Comparison of ENCODE assay signal across 8 mouse cellular contexts in the genomic region with DNA sequence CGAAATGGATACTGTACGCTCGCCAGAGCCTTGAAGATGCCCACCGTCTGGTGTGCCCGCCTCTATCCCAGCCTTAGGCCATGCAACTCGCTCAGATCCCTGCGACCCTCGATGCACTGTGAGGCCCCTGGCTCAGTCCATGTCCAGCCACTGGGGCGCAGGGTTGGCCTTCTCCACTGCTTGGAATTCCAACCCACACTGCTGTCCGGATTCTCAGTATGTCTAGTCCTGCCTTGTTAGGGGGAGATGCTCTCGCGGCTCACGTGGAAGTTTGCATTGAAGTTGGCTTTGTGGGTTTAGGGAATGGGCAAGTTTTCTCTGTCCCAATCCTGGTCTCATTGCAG. TPM values are rescaled to one million over a fixed set of nuclear protein-coding genes. Genes with fewer than 3 reads are reported as not detected.
DNase-seq lines count a peak whose midpoint lies in the region; ATAC-seq and TF ChIP-seq lines count a peak whose summit lies in the region.

No protein-coding gene starts in this region.

- WGBS in lung, embryonic 16.5 days, result 2% methylated on average over 13 of the region's 13 CpGs
- 1% methylated on average over 13 of the region's 13 CpGs for WGBS in forebrain, embryonic 11.5 days
- 1% methylated on average over 13 of the region's 13 CpGs for WGBS in limb, embryonic 13.5 days
- 4% methylated on average over 13 of the region's 13 CpGs for WGBS in small intestine, adult 2 months

- H3K36me3 ChIP-seq in lung, embryonic 16.5 days (ENCODE audit: control insufficient read depth, insufficient read depth, low read length), result no peaks in the 10 kb centered on the region
- H3K36me3 ChIP-seq in forebrain, embryonic 11.5 days (ENCODE audit: control insufficient read depth, insufficient read depth, low read length), result no peaks in the 10 kb centered on the region
- no peaks in the 10 kb centered on the region for H3K36me3 ChIP-seq in limb, embryonic 13.5 days
- no peaks in the 10 kb centered on the region for H3K36me3 ChIP-seq in small intestine, adult 2 months (ENCODE audit: control insufficient read depth, insufficient read depth, low read length)

- TF ChIP-seq POLR2A in small intestine, adult 2 months (IDR thresholded peaks at IDR 0.05; ENCODE audit: low read depth, low read length), result no peak

- no peak for TF ChIP-seq CTCF in small intestine, adult 2 months (IDR thresholded peaks at IDR 0.05; ENCODE audit: extremely low read depth, insufficient read length, insufficient replicate concordance, low read depth, low read length)

- peaks cover 6% of the 10 kb centered on the region for H3K4me1 ChIP-seq in lung, embryonic 16.5 days (replicated peaks; ENCODE audit: control insufficient read depth, insufficient read depth, low read length)
- peaks cover 13% of the 10 kb centered on the region for H3K4me1 ChIP-seq in forebrain, embryonic 11.5 days (replicated peaks; ENCODE audit: control insufficient read depth, insufficient read depth, low read length)
- peaks cover 18% of the 10 kb centered on the region for H3K4me1 ChIP-seq in limb, embryonic 13.5 days
- peaks cover 3% of the 10 kb centered on the region; the same call in 1 of the 2 replicates for H3K4me1 ChIP-seq in small intestine, adult 2 months (ENCODE audit: control insufficient read depth, insufficient read depth, insufficient read length, low read length)

- peaks cover 3% of the 10 kb centered on the region; the same call in 1 of the 2 replicates for H3K27me3 ChIP-seq in lung, embryonic 16.5 days (ENCODE audit: control insufficient read depth, insufficient read depth, low read depth, low read length)
- peaks cover 8% of the 10 kb centered on the region; the same call in 1 of the 2 replicates for H3K27me3 ChIP-seq in forebrain, embryonic 11.5 days (ENCODE audit: control insufficient read depth, insufficient read depth, low read length)
- H3K27me3 ChIP-seq in limb, embryonic 13.5 days, result peaks cover 30% of the 10 kb centered on the region
- no peaks in the 10 kb centered on the region for H3K27me3 ChIP-seq in small intestine, adult 2 months (ENCODE audit: control insufficient read depth, insufficient read depth, low read length)

- DNase-seq in lung, postnatal 14 days, result no peak
- DNase-seq in forebrain, embryonic 11.5 days (ENCODE audit: low spot score), result no peak
- no peak for DNase-seq in left cerebral cortex, postnatal 4 days
- no peak for DNase-seq in left cerebral cortex, postnatal 14 days (ENCODE audit: low spot score in 2 of 2)
- DNase-seq in left cerebral cortex, adult 8-10 months (ENCODE audit: low spot score in 2 of 2), result no peak

- peak overlapping the region; percentile 84 for H3K9ac ChIP-seq in lung, embryonic 16.5 days (ENCODE audit: low read length)
- peak overlapping the region; percentile 90 for H3K9ac ChIP-seq in forebrain, embryonic 11.5 days (ENCODE audit: low read length)
- H3K9ac ChIP-seq in limb, embryonic 13.5 days, result peak overlapping the region; percentile 80

- H3K4me2 ChIP-seq in lung, embryonic 16.5 days (ENCODE audit: low read depth, low read length), result peak overlapping the region; percentile 90
- H3K4me2 ChIP-seq in forebrain, embryonic 11.5 days (ENCODE audit: low read depth, low read length, severe bottlenecking), result peak overlapping the region; percentile 81
- peak overlapping the region; percentile 83 for H3K4me2 ChIP-seq in limb, embryonic 13.5 days (replicated peaks)

- H3K9me3 ChIP-seq in lung, embryonic 16.5 days (ENCODE audit: control insufficient read depth, low read length), result no peaks in the 10 kb centered on the region
- H3K9me3 ChIP-seq in forebrain, embryonic 11.5 days (ENCODE audit: control insufficient read depth, low read length), result no peaks in the 10 kb centered on the region
- no peaks in the 10 kb centered on the region for H3K9me3 ChIP-seq in limb, embryonic 13.5 days

- peak overlapping the region; percentile 20; the same call in 1 of the 2 replicates for H3K27ac ChIP-seq in lung, embryonic 16.5 days (ENCODE audit: low read length)
- peak overlapping the region; percentile 62; the same call in 1 of the 2 replicates for H3K27ac ChIP-seq in forebrain, embryonic 11.5 days (ENCODE audit: low read depth, low read length)
- H3K27ac ChIP-seq in limb, embryonic 13.5 days, result 0 out of 2 replicates have a peak overlapping the region, but pooled peaks have one; percentile 39
- H3K27ac ChIP-seq in small intestine, adult 2 months (ENCODE audit: insufficient read depth, low read depth, low read length), result no peak overlapping the region

- peak; percentile 17 for ATAC-seq in lung, embryonic 16.5 days (ENCODE audit: low read depth)
- peak; percentile 28 for ATAC-seq in forebrain, embryonic 11.5 days (replicated peaks; ENCODE audit: low FRiP score)
- peak; percentile 10; the same call in 1 of the 2 replicates for ATAC-seq in limb, embryonic 13.5 days (ENCODE audit: low FRiP score, low read depth)

- peak overlapping the region; percentile 84 for H3K4me3 ChIP-seq in lung, embryonic 16.5 days (ENCODE audit: low read length)
- peak overlapping the region; percentile 74 for H3K4me3 ChIP-seq in forebrain, embryonic 11.5 days (ENCODE audit: low read depth, low read length)
- H3K4me3 ChIP-seq in limb, embryonic 13.5 days, result peak overlapping the region; percentile 69
- peak overlapping the region; percentile 87 for H3K4me3 ChIP-seq in small intestine, adult 2 months (ENCODE audit: low read depth, low read length)

- intact Hi-C loops in left cerebral cortex, postnatal 4 days (cut with DNase I), result no loop called here
- intact Hi-C loops in left cerebral cortex, postnatal 14 days (cut with DNase I), result no loop called here

RNA-seq across cellular contexts. Expression of gene Kcnab2, which starts 0.5 kb away (rescaled TPM):
- polyA plus RNA-seq in lung, embryonic 16.5 days (2015; fragmentation: Nextera tagmentation; extraction: Ambion mirVana), result 6.5 and 8.4 TPM in 2 replicates
- 10.5 and 13.2 TPM in 2 replicates for polyA plus RNA-seq in forebrain, embryonic 11.5 days (2014; fragmentation: Nextera tagmentation; extraction: Ambion mirVana)
- polyA plus RNA-seq in limb, embryonic 13.5 days (2015; fragmentation: Nextera tagmentation; extraction: Ambion mirVana), result 8.7 and 9.7 TPM in 2 replicates
- 2.1 and 4.3 TPM in 2 replicates for polyA plus RNA-seq in small intestine, adult 2 months (2012; rRNA removed)
- 10 to 100 TPM; 35.0 to 43.6 TPM for total RNA-seq in left cerebral cortex, postnatal 4 days (2021)
- total RNA-seq in left cerebral cortex, postnatal 14 days (2021), result 100 to 1,000 TPM; 216 to 228 TPM
- total RNA-seq in left cerebral cortex, adult 8-10 months (2022), result 100 to 1,000 TPM; 396 to 420 (median 413) TPM

RNA-seq across cellular contexts. Expression of gene Nphp4, which starts 1.7 kb away (rescaled TPM):
- polyA plus RNA-seq in lung, embryonic 16.5 days (2015; fragmentation: Nextera tagmentation; extraction: Ambion mirVana), result 3.8 and 4.0 TPM in 2 replicates
- 5.9 and 7.6 TPM in 2 replicates for polyA plus RNA-seq in forebrain, embryonic 11.5 days (2014; fragmentation: Nextera tagmentation; extraction: Ambion mirVana)
- polyA plus RNA-seq in limb, embryonic 13.5 days (2015; fragmentation: Nextera tagmentation; extraction: Ambion mirVana), result 2.4 and 3.2 TPM in 2 replicates
- 0.60 and 0.68 TPM in 2 replicates for polyA plus RNA-seq in small intestine, adult 2 months (2012; rRNA removed)
- total RNA-seq in left cerebral cortex, postnatal 4 days (2021), result 10 to 100 TPM; 10.5 to 12.1 TPM
- 10 to 100 TPM; 18.7 to 19.9 TPM for total RNA-seq in left cerebral cortex, postnatal 14 days (2021)
- 10 to 100 TPM; 19.9 to 25.5 (median 22.3) TPM for total RNA-seq in left cerebral cortex, adult 8-10 months (2022)
